Mouse (Mus musculus): Measurements from ENCODE around the gene Adgrg1. TPM values are rescaled to one million over a fixed set of nuclear protein-coding genes. Genes with fewer than 3 reads are reported as not detected.

Gene Adgrg1
- polyA plus RNA-seq, 2 experiments = 17.6 to 25.6 TPM

DNA sequence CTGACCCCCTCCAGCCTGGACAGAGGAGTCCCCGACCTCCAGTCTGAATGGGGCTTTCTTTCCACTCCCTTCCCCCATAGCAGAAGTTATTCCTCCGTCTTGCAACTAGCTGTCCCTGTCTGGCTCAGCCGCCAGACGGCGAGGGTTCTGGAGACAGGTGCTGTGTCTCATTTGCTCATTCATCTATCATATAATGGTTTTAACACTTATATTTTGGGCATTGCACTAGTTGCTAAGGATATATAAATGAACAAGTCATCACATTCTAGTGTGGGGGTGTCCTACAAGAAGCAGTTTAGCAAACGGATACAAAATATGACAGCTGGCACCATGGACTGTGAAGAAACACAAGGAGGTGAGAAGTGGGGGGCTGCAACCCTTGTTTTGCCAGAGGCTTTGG is 29.4 kb upstream of the Adgrg1 start:
- TF ChIP-seq POLR2A (IDR thresholded peaks at IDR 0.05; ENCODE audit: borderline replicate concordance, extremely low read depth, insufficient read depth, insufficient read length) = no peak
- no peak overlapping the region for H3K4me2 ChIP-seq (replicated peaks; ENCODE audit: low read depth, low read length, severe bottlenecking)
- no peaks in the 10 kb centered on the region for H3K9me3 ChIP-seq (ENCODE audit: control insufficient read depth, low read length)
- H3K36me3 ChIP-seq (ENCODE audit: control insufficient read depth, insufficient read depth, low read length) = no peaks in the 10 kb centered on the region
- ATAC-seq (ENCODE audit: low FRiP score, low read depth) (no peak), DNase-seq (ENCODE audit: low spot score) (no peak)
- no peak overlapping the region for H3K9ac ChIP-seq (ENCODE audit: low read depth, low read length, severe bottlenecking)
- no peak overlapping the region for H3K4me3 ChIP-seq (replicated peaks; ENCODE audit: low read length)
- no peaks in the 10 kb centered on the region for H3K4me1 ChIP-seq (ENCODE audit: control insufficient read depth, insufficient read depth, low read length)
- H3K27me3 ChIP-seq (ENCODE audit: control insufficient read depth, insufficient read depth, low read length) = no peaks in the 10 kb centered on the region
- 51% methylated on average over 6 of the region's 6 CpGs for WGBS
- no peak overlapping the region for H3K27ac ChIP-seq (replicated peaks; ENCODE audit: low read depth, low read length)

GRCm38 (mm10) chr8:94948421-94948820 is 26.1 kb upstream of the Adgrg1 start:
- H3K4me2 ChIP-seq (replicated peaks; ENCODE audit: low read depth, low read length, severe bottlenecking) = no peak overlapping the region
- WGBS = 77% methylated on average over 4 of the region's 4 CpGs
- H3K27ac ChIP-seq (replicated peaks; ENCODE audit: low read depth, low read length) = no peak overlapping the region
- H3K27me3 ChIP-seq (ENCODE audit: control insufficient read depth, insufficient read depth, low read length) = no peaks in the 10 kb centered on the region
- ATAC-seq (ENCODE audit: low FRiP score, low read depth) (no peak), DNase-seq (ENCODE audit: low spot score) (no peak)
- H3K9me3 ChIP-seq (ENCODE audit: control insufficient read depth, low read length) = no peaks in the 10 kb centered on the region
- H3K9ac ChIP-seq (ENCODE audit: low read depth, low read length, severe bottlenecking) = no peak overlapping the region
- no peak overlapping the region for H3K4me3 ChIP-seq (replicated peaks; ENCODE audit: low read length)
- no peak for TF ChIP-seq POLR2A (IDR thresholded peaks at IDR 0.05; ENCODE audit: borderline replicate concordance, extremely low read depth, insufficient read depth, insufficient read length)
- H3K4me1 ChIP-seq (ENCODE audit: control insufficient read depth, insufficient read depth, low read length) = no peaks in the 10 kb centered on the region
- H3K36me3 ChIP-seq (ENCODE audit: control insufficient read depth, insufficient read depth, low read length) = no peaks in the 10 kb centered on the region

DNA sequence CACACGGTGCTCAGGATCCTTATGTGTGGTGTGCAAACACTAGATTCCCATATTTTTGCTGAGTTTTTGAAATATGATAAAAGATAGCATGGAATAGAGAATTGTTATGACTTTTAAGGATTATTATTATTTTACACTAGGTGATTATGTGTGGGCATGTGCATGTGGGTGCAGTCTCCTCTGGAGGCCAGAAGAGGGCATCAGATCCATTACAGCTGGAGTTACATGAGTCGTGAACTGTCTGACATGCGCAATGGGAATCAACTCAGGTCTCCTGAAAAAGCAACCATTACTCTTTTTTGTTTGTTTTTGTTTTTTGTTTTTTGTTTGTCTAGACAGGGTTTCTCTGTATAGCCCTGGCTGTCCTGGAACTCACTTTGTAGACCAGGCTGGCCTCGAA is 25.5 kb upstream of the Adgrg1 start:
- ATAC-seq (ENCODE audit: low FRiP score, low read depth) = no peak
- no peak for DNase-seq (ENCODE audit: low spot score)
- H3K4me2 ChIP-seq (replicated peaks; ENCODE audit: low read depth, low read length, severe bottlenecking) = no peak overlapping the region
- no peaks in the 10 kb centered on the region for H3K27me3 ChIP-seq (ENCODE audit: control insufficient read depth, insufficient read depth, low read length)
- TF ChIP-seq POLR2A (IDR thresholded peaks at IDR 0.05; ENCODE audit: borderline replicate concordance, extremely low read depth, insufficient read depth, insufficient read length) = no peak
- no peak overlapping the region for H3K4me3 ChIP-seq (replicated peaks; ENCODE audit: low read length)
- WGBS = 92% methylated on average over 4 of the region's 4 CpGs
- H3K9ac ChIP-seq (ENCODE audit: low read depth, low read length, severe bottlenecking) = no peak overlapping the region
- no peak overlapping the region for H3K27ac ChIP-seq (replicated peaks; ENCODE audit: low read depth, low read length)
- H3K9me3 ChIP-seq (ENCODE audit: control insufficient read depth, low read length) = no peaks in the 10 kb centered on the region
- H3K4me1 ChIP-seq (ENCODE audit: control insufficient read depth, insufficient read depth, low read length) = no peaks in the 10 kb centered on the region
- H3K36me3 ChIP-seq (ENCODE audit: control insufficient read depth, insufficient read depth, low read length) = no peaks in the 10 kb centered on the region

DNA sequence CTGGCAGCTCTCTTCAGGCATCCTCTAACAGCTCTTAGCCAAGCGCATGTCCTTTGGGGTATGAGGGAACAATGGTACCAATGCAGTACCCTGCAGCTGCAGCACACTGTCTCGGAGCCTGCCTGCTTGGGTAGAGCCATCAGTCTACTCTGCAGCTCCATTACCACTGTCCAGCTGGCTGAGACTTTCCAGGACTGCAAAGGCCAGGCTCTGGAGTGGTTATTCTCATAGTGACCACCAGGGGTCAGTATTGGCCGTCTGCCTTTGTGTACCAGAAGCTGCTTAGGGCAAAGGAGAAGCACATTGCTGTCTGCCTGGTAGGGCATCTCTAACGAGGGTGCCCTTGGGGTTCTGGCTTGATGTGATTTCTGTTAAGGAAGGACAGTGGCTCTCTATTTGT is 24.5 kb upstream of the Adgrg1 start:
- Histone ChIP-seq H3K27me3 (ENCODE audit: control insufficient read depth, insufficient read depth, low read length) (no peaks in the 10 kb centered on the region), H3K4me1 (ENCODE audit: control insufficient read depth, insufficient read depth, low read length) (no peaks in the 10 kb centered on the region), H3K4me3 (replicated peaks; ENCODE audit: low read length) (no peak overlapping the region), H3K36me3 (ENCODE audit: control insufficient read depth, insufficient read depth, low read length) (no peaks in the 10 kb centered on the region), H3K9ac (ENCODE audit: low read depth, low read length, severe bottlenecking) (no peak overlapping the region), H3K9me3 (ENCODE audit: control insufficient read depth, low read length) (no peaks in the 10 kb centered on the region), H3K27ac (replicated peaks; ENCODE audit: low read depth, low read length) (no peak overlapping the region), H3K4me2 (replicated peaks; ENCODE audit: low read depth, low read length, severe bottlenecking) (no peak overlapping the region)
- no peak for TF ChIP-seq POLR2A (IDR thresholded peaks at IDR 0.05; ENCODE audit: borderline replicate concordance, extremely low read depth, insufficient read depth, insufficient read length)
- ATAC-seq (ENCODE audit: low FRiP score, low read depth) (peak; percentile 44; the same call in 1 of the 2 replicates), DNase-seq (ENCODE audit: low spot score) (peak; percentile 75)
- WGBS = 20% methylated on average over 4 of the region's 4 CpGs

- WGBS = 74% methylated on average over 5 of the region's 5 CpGs
- DNase-seq (ENCODE audit: low spot score) = no peak
- Histone ChIP-seq H3K9ac (ENCODE audit: low read depth, low read length, severe bottlenecking) (no peak overlapping the region), H3K36me3 (ENCODE audit: control insufficient read depth, insufficient read depth, low read length) (no peaks in the 10 kb centered on the region), H3K4me2 (replicated peaks; ENCODE audit: low read depth, low read length, severe bottlenecking) (no peak overlapping the region), H3K9me3 (ENCODE audit: control insufficient read depth, low read length) (no peaks in the 10 kb centered on the region), H3K27ac (replicated peaks; ENCODE audit: low read depth, low read length) (no peak overlapping the region), H3K27me3 (ENCODE audit: control insufficient read depth, insufficient read depth, low read length) (no peaks in the 10 kb centered on the region), H3K4me3 (replicated peaks; ENCODE audit: low read length) (no peak overlapping the region), H3K4me1 (ENCODE audit: control insufficient read depth, insufficient read depth, low read length) (no peaks in the 10 kb centered on the region)
- ATAC-seq (ENCODE audit: low FRiP score, low read depth) = no peak
- no peak for TF ChIP-seq POLR2A (IDR thresholded peaks at IDR 0.05; ENCODE audit: borderline replicate concordance, extremely low read depth, insufficient read depth, insufficient read length)
Observed at GRCm38 (mm10) chr8:94950458-94950857, 24.1 kb upstream of the Adgrg1 start.

GRCm38 (mm10) chr8:94952086-94952485 is 22.5 kb upstream of the Adgrg1 start:
- no peak for TF ChIP-seq POLR2A (IDR thresholded peaks at IDR 0.05; ENCODE audit: borderline replicate concordance, extremely low read depth, insufficient read depth, insufficient read length)
- Histone ChIP-seq H3K27me3 (ENCODE audit: control insufficient read depth, insufficient read depth, low read length) (no peaks in the 10 kb centered on the region), H3K27ac (replicated peaks; ENCODE audit: low read depth, low read length) (no peak overlapping the region), H3K4me1 (ENCODE audit: control insufficient read depth, insufficient read depth, low read length) (no peaks in the 10 kb centered on the region), H3K4me2 (replicated peaks; ENCODE audit: low read depth, low read length, severe bottlenecking) (no peak overlapping the region), H3K9me3 (ENCODE audit: control insufficient read depth, low read length) (no peaks in the 10 kb centered on the region), H3K36me3 (ENCODE audit: control insufficient read depth, insufficient read depth, low read length) (no peaks in the 10 kb centered on the region), H3K9ac (ENCODE audit: low read depth, low read length, severe bottlenecking) (no peak overlapping the region), H3K4me3 (replicated peaks; ENCODE audit: low read length) (no peak overlapping the region)
- no peak for DNase-seq (ENCODE audit: low spot score)
- 68% methylated on average over 5 of the region's 5 CpGs for WGBS
- no peak for ATAC-seq (ENCODE audit: low FRiP score, low read depth)

Data from limb, embryonic 14.5 days (tissue).